ENCODE assay signal across 20 mouse cellular contexts in the genomic region with DNA sequence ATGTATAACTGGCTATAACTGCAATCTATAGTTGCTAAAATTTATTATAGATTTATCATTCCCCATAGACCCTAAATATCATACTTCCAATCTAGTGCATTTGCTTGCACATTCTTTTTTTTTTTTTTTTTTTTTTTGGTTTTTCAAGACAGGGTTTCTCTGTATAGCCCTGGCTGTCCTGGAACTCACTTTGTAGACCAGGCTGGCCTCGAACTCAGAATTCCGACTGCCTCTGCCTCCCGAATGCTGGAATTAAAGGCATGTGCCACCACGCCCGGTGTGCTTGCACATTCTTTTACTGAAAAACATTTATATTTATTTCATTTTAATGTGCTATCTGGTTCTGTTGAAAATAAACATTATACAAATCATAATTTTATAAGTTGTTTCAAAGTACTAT.
DNase-seq lines count a peak whose midpoint lies in the region; ATAC-seq lines count a peak whose summit lies in the region.
"Had no signal": no experiment of that assay in that cellular context is flagged by ENCODE, and none has a peak within 500 bp of the region (broad histone marks: within the 10 kb centered on the region; RNA-seq: fewer than 3 reads in every experiment).

No protein-coding gene starts in this region.

- H3K4me1 ChIP-seq in forebrain, embryonic 14.5 days (ENCODE audit: control insufficient read depth, insufficient read depth, low read length), result 0 out of 2 replicates have a peak, but pooled peaks cover 2% of the 10 kb centered on the region
- H3K4me1 ChIP-seq in forebrain, embryonic 13.5 days, result peaks cover 4% of the 10 kb centered on the region; the same call in 1 of the 2 replicates
- 0 out of 2 replicates have a peak, but pooled peaks cover 3% of the 10 kb centered on the region for H3K4me1 ChIP-seq in midbrain, embryonic 12.5 days
- H3K4me1 ChIP-seq in midbrain, embryonic 10.5 days, result peaks cover 13% of the 10 kb centered on the region
- peaks cover 3% of the 10 kb centered on the region; the same call in 1 of the 2 replicates for H3K4me1 ChIP-seq in forebrain, embryonic 16.5 days (replicated peaks; ENCODE audit: control insufficient read depth, insufficient read depth, low read length)
- no peaks in the 10 kb centered on the region; the same call in 1 of the 2 replicates for H3K4me1 ChIP-seq in midbrain, embryonic 15.5 days
- H3K4me1 ChIP-seq: embryonic facial prominence, embryonic 12.5 days had no signal

- DNase-seq in forebrain, embryonic 14.5 days (ENCODE audit: low spot score), result no peak
- no peak for DNase-seq in midbrain, embryonic 10.5 days (ENCODE audit: low spot score)
- no peak for DNase-seq in urinary bladder, adult 18-20 months (ENCODE audit: low spot score in 2 of 2)
- DNase-seq: adrenal gland, postnatal 14 days; cerebellum, adult 11-12 months; cerebellum, adult 9-10 months; cerebellum, postnatal 25 days; gastrocnemius, postnatal 36 days; heart, adult 11 months; heart, postnatal 36 days had no signal

- no peaks in the 10 kb centered on the region for H3K36me3 ChIP-seq in forebrain, embryonic 14.5 days (ENCODE audit: control insufficient read depth, insufficient read depth, low read length)
- H3K36me3 ChIP-seq in forebrain, embryonic 13.5 days (ENCODE audit: poor library complexity, severe bottlenecking), result no peaks in the 10 kb centered on the region
- H3K36me3 ChIP-seq in midbrain, embryonic 12.5 days, result no peaks in the 10 kb centered on the region
- H3K36me3 ChIP-seq in midbrain, embryonic 10.5 days, result no peaks in the 10 kb centered on the region
- no peaks in the 10 kb centered on the region for H3K36me3 ChIP-seq in forebrain, embryonic 16.5 days (ENCODE audit: control insufficient read depth, insufficient read depth)
- no peaks in the 10 kb centered on the region for H3K36me3 ChIP-seq in midbrain, embryonic 15.5 days (replicated peaks)
- H3K36me3 ChIP-seq: embryonic facial prominence, embryonic 12.5 days; heart, embryonic 13.5 days had no signal

- H3K27ac ChIP-seq in forebrain, embryonic 14.5 days (ENCODE audit: low read depth, low read length), result no peak overlapping the region
- no peak overlapping the region for H3K27ac ChIP-seq in forebrain, embryonic 13.5 days
- no peak overlapping the region for H3K27ac ChIP-seq in midbrain, embryonic 12.5 days (replicated peaks)
- no peak overlapping the region for H3K27ac ChIP-seq in midbrain, embryonic 10.5 days (replicated peaks)
- no peak overlapping the region for H3K27ac ChIP-seq in forebrain, embryonic 16.5 days (ENCODE audit: low read length)
- H3K27ac ChIP-seq in midbrain, embryonic 15.5 days, result no peak overlapping the region
- H3K27ac ChIP-seq: embryonic facial prominence, embryonic 12.5 days; heart, embryonic 13.5 days had no signal

- no peaks in the 10 kb centered on the region for H3K27me3 ChIP-seq in forebrain, embryonic 14.5 days (replicated peaks; ENCODE audit: control insufficient read depth, insufficient read depth, low read length)
- H3K27me3 ChIP-seq in forebrain, embryonic 13.5 days, result no peaks in the 10 kb centered on the region
- H3K27me3 ChIP-seq in midbrain, embryonic 12.5 days, result no peaks in the 10 kb centered on the region
- H3K27me3 ChIP-seq in midbrain, embryonic 10.5 days (ENCODE audit: low read depth, poor library complexity, severe bottlenecking), result no peaks in the 10 kb centered on the region
- no peaks in the 10 kb centered on the region for H3K27me3 ChIP-seq in forebrain, embryonic 16.5 days (replicated peaks; ENCODE audit: control insufficient read depth, insufficient read depth, low read length)
- H3K27me3 ChIP-seq in midbrain, embryonic 15.5 days (replicated peaks), result no peaks in the 10 kb centered on the region
- H3K27me3 ChIP-seq: CH12.LX; embryonic facial prominence, embryonic 12.5 days; heart, embryonic 13.5 days; Patski had no signal

- 50% methylated on average over 5 of the region's 5 CpGs for WGBS in forebrain, embryonic 14.5 days
- 64% methylated on average over 5 of the region's 5 CpGs for WGBS in forebrain, embryonic 13.5 days
- WGBS in midbrain, embryonic 12.5 days, result 74% methylated on average over 5 of the region's 5 CpGs
- WGBS in midbrain, embryonic 10.5 days, result 91% methylated on average over 5 of the region's 5 CpGs
- WGBS in forebrain, embryonic 16.5 days, result 45% methylated on average over 5 of the region's 5 CpGs
- 68% methylated on average over 5 of the region's 5 CpGs for WGBS in midbrain, embryonic 15.5 days

- no peaks in the 10 kb centered on the region for H3K9me3 ChIP-seq in forebrain, embryonic 14.5 days (replicated peaks; ENCODE audit: control insufficient read depth, low read length)
- H3K9me3 ChIP-seq in forebrain, embryonic 13.5 days (replicated peaks), result no peaks in the 10 kb centered on the region
- H3K9me3 ChIP-seq in midbrain, embryonic 12.5 days, result no peaks in the 10 kb centered on the region
- no peaks in the 10 kb centered on the region for H3K9me3 ChIP-seq in midbrain, embryonic 10.5 days (replicated peaks)
- no peaks in the 10 kb centered on the region for H3K9me3 ChIP-seq in forebrain, embryonic 16.5 days (ENCODE audit: control insufficient read depth, low read length)
- no peaks in the 10 kb centered on the region for H3K9me3 ChIP-seq in midbrain, embryonic 15.5 days
- H3K9me3 ChIP-seq: embryonic facial prominence, embryonic 12.5 days; heart, embryonic 13.5 days had no signal

- 0 out of 2 replicates have a peak, but pooled peaks have one; percentile 10 for ATAC-seq in forebrain, embryonic 14.5 days
- no peak; the same call in 1 of the 2 replicates for ATAC-seq in forebrain, embryonic 13.5 days
- ATAC-seq in midbrain, embryonic 12.5 days (ENCODE audit: low FRiP score, low read depth), result peak; percentile 48
- peak; percentile 14; the same call in 1 of the 2 replicates for ATAC-seq in forebrain, embryonic 16.5 days
- peak; percentile 29; the same call in 1 of the 2 replicates for ATAC-seq in midbrain, embryonic 15.5 days (replicated peaks)
- ATAC-seq: activated CD4-positive, CD25-positive, alpha-beta regulatory T cell, adult 4 months; Patski had no signal

- no peak overlapping the region for H3K4me3 ChIP-seq in forebrain, embryonic 14.5 days (ENCODE audit: low read depth, low read length)
- H3K4me3 ChIP-seq in forebrain, embryonic 13.5 days, result no peak overlapping the region
- no peak overlapping the region for H3K4me3 ChIP-seq in midbrain, embryonic 12.5 days
- H3K4me3 ChIP-seq in midbrain, embryonic 10.5 days, result no peak overlapping the region
- no peak overlapping the region for H3K4me3 ChIP-seq in forebrain, embryonic 16.5 days (replicated peaks; ENCODE audit: low read length)
- H3K4me3 ChIP-seq in midbrain, embryonic 15.5 days, result no peak overlapping the region
- H3K4me3 ChIP-seq: embryonic facial prominence, embryonic 12.5 days; heart, embryonic 13.5 days had no signal

- no peak overlapping the region for H3K9ac ChIP-seq in forebrain, embryonic 14.5 days (ENCODE audit: low read length)
- no peak overlapping the region for H3K9ac ChIP-seq in forebrain, embryonic 13.5 days
- H3K9ac ChIP-seq in midbrain, embryonic 12.5 days (replicated peaks), result no peak overlapping the region
- no peak overlapping the region for H3K9ac ChIP-seq in forebrain, embryonic 16.5 days (replicated peaks; ENCODE audit: low read depth, low read length)
- no peak overlapping the region for H3K9ac ChIP-seq in midbrain, embryonic 15.5 days
- H3K9ac ChIP-seq: embryonic facial prominence, embryonic 12.5 days; heart, embryonic 13.5 days; hindbrain, embryonic 14.5 days had no signal

- no peak overlapping the region for H3K4me2 ChIP-seq in forebrain, embryonic 14.5 days (ENCODE audit: low read length)
- H3K4me2 ChIP-seq in forebrain, embryonic 13.5 days, result no peak overlapping the region
- H3K4me2 ChIP-seq in midbrain, embryonic 12.5 days (replicated peaks), result no peak overlapping the region
- H3K4me2 ChIP-seq in forebrain, embryonic 16.5 days (ENCODE audit: low read length), result no peak overlapping the region
- H3K4me2 ChIP-seq in midbrain, embryonic 15.5 days, result no peak overlapping the region
- H3K4me2 ChIP-seq: embryonic facial prominence, embryonic 12.5 days; heart, embryonic 13.5 days; hindbrain, embryonic 14.5 days had no signal
